Mouse (Mus musculus) olfactory bulb, adult 2 months (tissue): ENCODE measurements around the gene Eef1akmt2.

Experiments
- CTCF ChIP-seq: fragments of 200-500 bp; IDR thresholded peaks from 2 replicates; pipeline ENCODE4 v1.5.1; 2012; ENCODE audit warnings: low read depth, mild to moderate bottlenecking, low read length, moderate library complexity; ENCODE audit not compliant: insufficient read depth
- POLR2A ChIP-seq: fragments of 200-500 bp; IDR thresholded peaks from 2 replicates; pipeline ENCODE4 v1.6.1; 2012; ENCODE audit warnings: mild to moderate bottlenecking, low read depth, low read length, moderate library complexity; ENCODE audit not compliant: insufficient read depth

GRCm38 (mm10) chr7:132788826-132789225 lies 63.6 kb downstream of the Eef1akmt2 start:
- TF ChIP-seq CTCF, result no peak
- no peak for TF ChIP-seq POLR2A
